In the genomic region with DNA sequence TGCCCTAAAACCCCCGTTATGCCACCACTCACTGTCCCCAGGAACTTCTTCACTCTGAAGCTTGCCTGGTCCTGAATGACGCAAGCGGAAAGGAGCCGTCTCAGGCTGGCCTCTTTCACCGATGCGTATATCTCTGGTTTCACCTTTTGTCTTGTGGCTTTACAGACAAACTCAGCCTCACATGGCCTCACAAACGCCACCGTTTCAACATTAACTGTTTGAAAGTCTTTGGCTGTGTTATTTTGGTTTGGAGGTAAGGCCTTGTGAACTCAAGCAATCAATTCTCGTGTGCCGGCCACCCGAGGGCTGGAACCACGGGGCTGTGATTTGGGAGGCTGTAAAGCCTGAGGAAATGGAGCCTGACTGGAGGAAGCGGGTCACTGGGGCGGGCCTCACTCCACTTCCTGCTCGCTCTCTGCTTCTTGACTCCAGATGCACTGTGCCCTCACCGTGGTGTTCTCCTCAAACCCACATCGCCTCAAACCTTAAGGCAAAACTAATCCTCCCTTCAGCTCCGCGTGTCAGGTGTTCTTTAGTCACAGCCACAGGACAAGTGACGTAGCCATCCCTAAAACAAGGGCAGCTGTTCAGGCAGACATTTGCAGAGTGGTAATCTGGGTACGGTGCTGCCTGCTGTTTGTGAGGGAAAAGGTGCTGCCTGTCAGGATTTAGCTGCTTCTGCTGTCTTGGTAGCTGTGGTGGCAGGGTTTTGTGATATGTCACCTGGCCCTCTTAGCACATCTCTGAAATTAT, we compare ENCODE assay signal across 8 mouse cellular contexts.
DNase-seq lines count a peak whose midpoint lies in the region; ATAC-seq lines count a peak whose summit lies in the region.

No protein-coding gene starts in this region.

- H3K9ac ChIP-seq in forebrain, embryonic 12.5 days, result no peak overlapping the region
- H3K9ac ChIP-seq in intestine, embryonic 14.5 days (ENCODE audit: low read length), result no peak overlapping the region
- H3K9ac ChIP-seq in liver, embryonic 16.5 days (ENCODE audit: low read depth, low read length), result no peak overlapping the region
- no peak overlapping the region for H3K9ac ChIP-seq in neural tube, embryonic 11.5 days (ENCODE audit: low read length)

- H3K4me3 ChIP-seq in forebrain, embryonic 10.5 days, result no peak overlapping the region
- H3K4me3 ChIP-seq in forebrain, embryonic 12.5 days (replicated peaks), result no peak overlapping the region
- H3K4me3 ChIP-seq in intestine, embryonic 14.5 days (ENCODE audit: low read depth, low read length), result no peak overlapping the region
- no peak overlapping the region for H3K4me3 ChIP-seq in liver, embryonic 16.5 days (ENCODE audit: low read depth, low read length)
- no peak overlapping the region for H3K4me3 ChIP-seq in neural tube, embryonic 11.5 days (ENCODE audit: low read depth, low read length)

- H3K9me3 ChIP-seq in forebrain, embryonic 10.5 days, result no peaks in the 10 kb centered on the region
- H3K9me3 ChIP-seq in forebrain, embryonic 12.5 days, result no peaks in the 10 kb centered on the region
- H3K9me3 ChIP-seq in intestine, embryonic 14.5 days (ENCODE audit: control insufficient read depth, low read length), result no peaks in the 10 kb centered on the region
- H3K9me3 ChIP-seq in liver, embryonic 16.5 days (replicated peaks; ENCODE audit: control insufficient read depth, low read length), result no peaks in the 10 kb centered on the region
- H3K9me3 ChIP-seq in neural tube, embryonic 11.5 days (ENCODE audit: control insufficient read depth, low read length), result no peaks in the 10 kb centered on the region

- DNase-seq in forebrain, embryonic 10.5 days (ENCODE audit: extremely low spot score, low spot score), result no peak
- peak; percentile 52 for DNase-seq in gastrocnemius, postnatal 14 days
- DNase-seq in intestine, embryonic 14.5 days (ENCODE audit: low spot score), result no peak
- peak; percentile 45 for DNase-seq in neural tube, embryonic 11.5 days (ENCODE audit: low spot score)
- no peak for DNase-seq in urinary bladder, postnatal 10 days (ENCODE audit: low spot score)
- DNase-seq in cerebellum, adult 11-12 months, result no peak

- no peaks in the 10 kb centered on the region for H3K27me3 ChIP-seq in forebrain, embryonic 10.5 days (ENCODE audit: poor library complexity, severe bottlenecking)
- H3K27me3 ChIP-seq in forebrain, embryonic 12.5 days, result no peaks in the 10 kb centered on the region
- H3K27me3 ChIP-seq in intestine, embryonic 14.5 days (replicated peaks; ENCODE audit: control insufficient read depth, insufficient read depth, low read length), result no peaks in the 10 kb centered on the region
- H3K27me3 ChIP-seq in liver, embryonic 16.5 days (ENCODE audit: control insufficient read depth, insufficient read depth, low read depth, low read length), result no peaks in the 10 kb centered on the region
- no peaks in the 10 kb centered on the region for H3K27me3 ChIP-seq in neural tube, embryonic 11.5 days (ENCODE audit: control insufficient read depth, insufficient read depth, low read length)

- ATAC-seq in forebrain, embryonic 12.5 days (ENCODE audit: low FRiP score), result no peak
- no peak for ATAC-seq in intestine, embryonic 14.5 days (replicated peaks; ENCODE audit: low FRiP score, low TSS enrichment, low read depth)
- 0 out of 2 replicates have a peak, but pooled peaks have one; percentile 30 for ATAC-seq in liver, embryonic 16.5 days (ENCODE audit: low read depth)
- no peak for ATAC-seq in neural tube, embryonic 11.5 days (ENCODE audit: insufficient read depth, low FRiP score, low TSS enrichment)

- peaks cover 41% of the 10 kb centered on the region for H3K4me1 ChIP-seq in forebrain, embryonic 10.5 days
- H3K4me1 ChIP-seq in forebrain, embryonic 12.5 days, result peaks cover 61% of the 10 kb centered on the region
- peaks cover 51% of the 10 kb centered on the region for H3K4me1 ChIP-seq in intestine, embryonic 14.5 days (replicated peaks; ENCODE audit: control insufficient read depth, insufficient read depth, low read length)
- H3K4me1 ChIP-seq in liver, embryonic 16.5 days (ENCODE audit: control insufficient read depth, low read depth, low read length), result no peaks in the 10 kb centered on the region
- peaks cover 47% of the 10 kb centered on the region for H3K4me1 ChIP-seq in neural tube, embryonic 11.5 days (ENCODE audit: control insufficient read depth, insufficient read depth, low read length)

- intact Hi-C loops in gastrocnemius, postnatal 14 days (cut with DNase I; ENCODE audit: low total_unique reads), result no loop called here

- peak overlapping the region; percentile 61 for H3K27ac ChIP-seq in forebrain, embryonic 10.5 days
- H3K27ac ChIP-seq in forebrain, embryonic 12.5 days, result no peak overlapping the region
- H3K27ac ChIP-seq in intestine, embryonic 14.5 days (ENCODE audit: low read depth), result 0 out of 2 replicates have a peak overlapping the region, but pooled peaks have one; percentile 38
- no peak overlapping the region for H3K27ac ChIP-seq in liver, embryonic 16.5 days (ENCODE audit: low read length)
- no peak overlapping the region for H3K27ac ChIP-seq in neural tube, embryonic 11.5 days (ENCODE audit: low read depth, low read length)

- H3K4me2 ChIP-seq in forebrain, embryonic 12.5 days, result no peak overlapping the region
- 0 out of 2 replicates have a peak overlapping the region, but pooled peaks have one; percentile 11 for H3K4me2 ChIP-seq in intestine, embryonic 14.5 days (ENCODE audit: low read length)
- no peak overlapping the region for H3K4me2 ChIP-seq in liver, embryonic 16.5 days (ENCODE audit: low read depth, low read length)
- H3K4me2 ChIP-seq in neural tube, embryonic 11.5 days (ENCODE audit: low read depth), result 0 out of 2 replicates have a peak overlapping the region, but pooled peaks have one; percentile 5

- 0 out of 2 replicates have a peak, but pooled peaks cover 1% of the 10 kb centered on the region for H3K36me3 ChIP-seq in forebrain, embryonic 10.5 days (replicated peaks)
- H3K36me3 ChIP-seq in forebrain, embryonic 12.5 days (replicated peaks), result peaks cover 6% of the 10 kb centered on the region
- H3K36me3 ChIP-seq in intestine, embryonic 14.5 days (ENCODE audit: control insufficient read depth, insufficient read depth, low read length), result 0 out of 2 replicates have a peak, but pooled peaks cover 4% of the 10 kb centered on the region
- no peaks in the 10 kb centered on the region for H3K36me3 ChIP-seq in liver, embryonic 16.5 days (ENCODE audit: control insufficient read depth, insufficient read depth)
- H3K36me3 ChIP-seq in neural tube, embryonic 11.5 days (ENCODE audit: control insufficient read depth, insufficient read depth, low read length), result no peaks in the 10 kb centered on the region

- WGBS in forebrain, embryonic 10.5 days, result 72% methylated on average over 21 of the region's 21 CpGs
- WGBS in forebrain, embryonic 12.5 days, result 70% methylated on average over 21 of the region's 21 CpGs
- WGBS in intestine, embryonic 14.5 days, result 45% methylated on average over 21 of the region's 21 CpGs
- 14% methylated on average over 21 of the region's 21 CpGs for WGBS in liver, embryonic 16.5 days (ENCODE audit: insufficient replicate concordance)
- WGBS in neural tube, embryonic 11.5 days, result 49% methylated on average over 21 of the region's 21 CpGs

Comparison
In these comparisons a context has a peak if more than half of its experiments do, and no peak if none do; other contexts are left out.
1. H3K27ac ChIP-seq: peak in forebrain, embryonic 10.5 days (single experiment) and intestine, embryonic 14.5 days (single experiment); none in forebrain, embryonic 12.5 days (single experiment), liver, embryonic 16.5 days (single experiment) and neural tube, embryonic 11.5 days (single experiment).
2. DNase-seq: peak in gastrocnemius, postnatal 14 days (single experiment) and neural tube, embryonic 11.5 days (single experiment); none in forebrain, embryonic 10.5 days (single experiment), intestine, embryonic 14.5 days (single experiment), urinary bladder, postnatal 10 days (single experiment) and cerebellum, adult 11-12 months (single experiment).
3. H3K4me2 ChIP-seq: peak in intestine, embryonic 14.5 days (single experiment) and neural tube, embryonic 11.5 days (single experiment); none in forebrain, embryonic 12.5 days (single experiment) and liver, embryonic 16.5 days (single experiment).